Mouse (Mus musculus): ENCODE measurements at regions not wholly inside any gene's neighbourhood (a gene's known extent, or its start where the extent isn't known, plus 50 kb on each side); places are given as distances from the start of the nearest gene placed in this dataset.

GRCm38 (mm10) chr14:76341226-76341625, 73.5 kb upstream of the Tsc22d1 start:
- Histone ChIP-seq H3K4me1 (replicated peaks) (no peaks in the 10 kb centered on the region), H3K27ac (ENCODE audit: poor library complexity, severe bottlenecking) (no peak overlapping the region), H3K9me3 (replicated peaks) (no peaks in the 10 kb centered on the region), H3K27me3 (replicated peaks) (no peaks in the 10 kb centered on the region), H3K4me2 (no peak overlapping the region), H3K36me3 (no peaks in the 10 kb centered on the region), H3K4me3 (no peak overlapping the region), H3K9ac (no peak overlapping the region)
- 83% methylated on average over 10 of the region's 10 CpGs for WGBS
- no peak for ATAC-seq (ENCODE audit: insufficient number of reproducible peaks, low FRiP score)

- no peaks in the 10 kb centered on the region for H3K4me1 ChIP-seq (replicated peaks)
- ATAC-seq (ENCODE audit: insufficient number of reproducible peaks, low FRiP score): no peak
Observed at GRCm38 (mm10) chr14:76351856-76352255, 62.9 kb upstream of the Tsc22d1 start.

GRCm38 (mm10) chr14:76356161-76356560, 58.6 kb upstream of the Tsc22d1 start:
- no peak overlapping the region for H3K9ac ChIP-seq
- 76% methylated on average over 2 of the region's 2 CpGs for WGBS
- peaks cover 7% of the 10 kb centered on the region; the same call in 1 of the 2 replicates for H3K9me3 ChIP-seq (replicated peaks)
- ATAC-seq (ENCODE audit: insufficient number of reproducible peaks, low FRiP score): no peak
- peaks cover 5% of the 10 kb centered on the region; the same call in 1 of the 2 replicates for H3K4me1 ChIP-seq (replicated peaks)
- H3K4me2 ChIP-seq: no peak overlapping the region
- H3K4me3 ChIP-seq: no peak overlapping the region
- no peaks in the 10 kb centered on the region for H3K27me3 ChIP-seq (replicated peaks)
- H3K36me3 ChIP-seq: no peaks in the 10 kb centered on the region
- H3K27ac ChIP-seq (ENCODE audit: poor library complexity, severe bottlenecking): no peak overlapping the region

More at GRCm38 (mm10) chr14:76351856-76352255, 62.9 kb upstream of the Tsc22d1 start:
- H3K9me3 ChIP-seq (replicated peaks): 0 out of 2 replicates have a peak, but pooled peaks cover 4% of the 10 kb centered on the region
- no peak overlapping the region for H3K4me3 ChIP-seq
- no peaks in the 10 kb centered on the region for H3K27me3 ChIP-seq (replicated peaks)
- no peak overlapping the region for H3K9ac ChIP-seq
- no peak overlapping the region for H3K27ac ChIP-seq (ENCODE audit: poor library complexity, severe bottlenecking)
- WGBS: 47% methylated on average over 9 of the region's 9 CpGs
- no peaks in the 10 kb centered on the region for H3K36me3 ChIP-seq
- H3K4me2 ChIP-seq: no peak overlapping the region

DNA sequence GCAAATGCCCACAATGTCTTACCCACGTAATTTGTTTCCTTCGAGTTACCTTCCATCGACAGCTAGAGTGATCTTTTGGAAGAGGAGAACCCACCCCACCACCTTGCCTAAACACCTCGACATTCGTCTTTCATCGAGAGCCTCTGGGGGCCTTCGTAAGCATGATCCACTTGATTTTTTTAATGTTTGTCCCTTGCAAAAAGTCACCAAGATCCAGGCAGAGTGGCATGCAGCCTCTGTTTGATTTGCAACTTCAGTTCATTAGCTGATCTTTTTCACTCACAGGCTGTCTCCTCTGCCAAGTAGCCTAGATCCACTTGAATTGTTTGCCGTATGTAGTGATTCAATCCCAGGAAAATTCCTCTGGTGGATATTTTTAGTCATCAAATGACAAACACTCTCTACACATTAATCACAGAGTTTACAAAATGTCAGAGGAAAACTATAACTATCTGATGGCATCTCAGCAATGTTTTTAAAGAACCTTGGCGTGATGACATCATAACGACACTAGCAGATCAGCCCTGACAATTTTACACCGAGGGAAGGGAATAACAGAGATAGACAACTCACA, 54.8 kb upstream of the Tsc22d1 start:
- peaks cover 5% of the 10 kb centered on the region; the same call in 1 of the 2 replicates for H3K4me1 ChIP-seq (replicated peaks)
- 76% methylated on average over 11 of the region's 11 CpGs for WGBS

GRCm38 (mm10) chr14:76364034-76364433, 50.7 kb upstream of the Tsc22d1 start:
- Histone ChIP-seq H3K36me3 (no peaks in the 10 kb centered on the region), H3K9ac (no peak overlapping the region), H3K4me2 (no peak overlapping the region), H3K4me1 (replicated peaks) (peaks cover 13% of the 10 kb centered on the region; the same call in 1 of the 2 replicates), H3K27ac (ENCODE audit: poor library complexity, severe bottlenecking) (no peak overlapping the region), H3K4me3 (no peak overlapping the region), H3K9me3 (replicated peaks) (peaks cover 8% of the 10 kb centered on the region; the same call in 1 of the 2 replicates), H3K27me3 (replicated peaks) (no peaks in the 10 kb centered on the region)
- WGBS: 84% methylated on average over 4 of the region's 4 CpGs
- ATAC-seq (ENCODE audit: insufficient number of reproducible peaks, low FRiP score): no peak

More for the DNA sequence above, 54.8 kb upstream of the Tsc22d1 start:
- no peak overlapping the region for H3K9ac ChIP-seq
- no peak overlapping the region for H3K4me2 ChIP-seq
- no peak overlapping the region for H3K27ac ChIP-seq (ENCODE audit: poor library complexity, severe bottlenecking)
- ATAC-seq (ENCODE audit: insufficient number of reproducible peaks, low FRiP score): no peak
- peaks cover 11% of the 10 kb centered on the region; the same call in 1 of the 2 replicates for H3K9me3 ChIP-seq (replicated peaks)
- no peaks in the 10 kb centered on the region for H3K36me3 ChIP-seq
- no peaks in the 10 kb centered on the region for H3K27me3 ChIP-seq (replicated peaks)
- no peak overlapping the region for H3K4me3 ChIP-seq

Measured in heart, embryonic 12.5 days (tissue).